Mouse (Mus musculus) G1E (cell line): ENCODE data around the gene Olfr922.

ENCODE experiments used
- CTCF ChIP-seq: IDR thresholded peaks from 2 replicates; pipeline ENCODE4 v1.5.1; 2012; ENCODE audit warnings: low read depth, low read length, inconsistent platforms, mixed read lengths
- GATA1 ChIP-seq: IDR thresholded peaks from 2 replicates; pipeline ENCODE4 v1.6.1; 2012; ENCODE audit warnings: borderline replicate concordance, low read length, inconsistent platforms, mixed read lengths
- GATA2 ChIP-seq: IDR thresholded peaks from 2 replicates; pipeline ENCODE4 v1.6.1; 2012; ENCODE audit warnings: low read depth, low read length, inconsistent platforms, borderline replicate concordance
- POLR2AphosphoS5 ChIP-seq: IDR thresholded peaks from 2 replicates; pipeline ENCODE4 v1.6.1; 2012; ENCODE audit warnings: low read depth, low read length, inconsistent platforms; ENCODE audit not compliant: insufficient replicate concordance
- TAL1 ChIP-seq: conservative IDR thresholded peaks from 2 replicates; pipeline ENCODE4 v1.6.1; 2012; ENCODE audit warnings: low read depth, low read length, inconsistent platforms, mixed read lengths

GRCm38 (mm10) chr9:38805696-38806095 is 8.7 kb upstream of the Olfr922 start:
- TF ChIP-seq CTCF (no peak), GATA1 (no peak), POLR2AphosphoS5 (no peak), GATA2 (no peak), TAL1 (no peak)
